Mouse (Mus musculus): Measurements from ENCODE around the gene Vtcn1. TPM values are rescaled to one million over a fixed set of nuclear protein-coding genes. Genes with fewer than 3 reads are reported as not detected.

Vtcn1 gene
- polyA plus RNA-seq, 1 experiment from 2014 or later, result not detected

- Histone ChIP-seq H3K4me2 (ENCODE audit: low read length) (no peak overlapping the region), H3K36me3 (ENCODE audit: control insufficient read depth, insufficient read depth, low read length) (peaks cover 7% of the 10 kb centered on the region), H3K9ac (ENCODE audit: low read depth, low read length) (no peak overlapping the region), H3K9me3 (ENCODE audit: control insufficient read depth, low read length) (no peaks in the 10 kb centered on the region), H3K27me3 (replicated peaks; ENCODE audit: control insufficient read depth, insufficient read depth, low read length) (no peaks in the 10 kb centered on the region), H3K4me1 (ENCODE audit: control insufficient read depth, insufficient read depth, low read depth, low read length) (peaks cover 15% of the 10 kb centered on the region), H3K4me3 (ENCODE audit: low read length) (no peak overlapping the region), H3K27ac (ENCODE audit: low read depth, low read length) (no peak overlapping the region)
- WGBS, result 86% methylated on average over 16 of the region's 16 CpGs
- no peak for ATAC-seq
Observed at GRCm38 (mm10) chr3:100925176-100925575, 99.9 kb downstream of the Vtcn1 start.

- peaks cover 23% of the 10 kb centered on the region for H3K36me3 ChIP-seq (ENCODE audit: control insufficient read depth, insufficient read depth, low read length)
- no peak overlapping the region for H3K27ac ChIP-seq (ENCODE audit: low read depth, low read length)
- no peak overlapping the region for H3K4me2 ChIP-seq (ENCODE audit: low read length)
- no peak for ATAC-seq
- no peaks in the 10 kb centered on the region for H3K27me3 ChIP-seq (replicated peaks; ENCODE audit: control insufficient read depth, insufficient read depth, low read length)
- WGBS, result 95% methylated on average over 23 of the region's 23 CpGs
- no peak overlapping the region for H3K4me3 ChIP-seq (ENCODE audit: low read length)
- no peaks in the 10 kb centered on the region; the same call in 1 of the 2 replicates for H3K4me1 ChIP-seq (ENCODE audit: control insufficient read depth, insufficient read depth, low read depth, low read length)
- H3K9me3 ChIP-seq (ENCODE audit: control insufficient read depth, low read length), result no peaks in the 10 kb centered on the region
- H3K9ac ChIP-seq (ENCODE audit: low read depth, low read length), result no peak overlapping the region
Observed at GRCm38 (mm10) chr3:100931332-100932076, 106.2 kb downstream of the Vtcn1 start.

- no peak overlapping the region for H3K4me3 ChIP-seq (ENCODE audit: low read length)
- no peak overlapping the region for H3K27ac ChIP-seq (ENCODE audit: low read depth, low read length)
- no peaks in the 10 kb centered on the region for H3K9me3 ChIP-seq (ENCODE audit: control insufficient read depth, low read length)
- ATAC-seq, result no peak
- no peak overlapping the region for H3K4me2 ChIP-seq (ENCODE audit: low read length)
- 76% methylated on average over 11 of the region's 11 CpGs for WGBS
- no peaks in the 10 kb centered on the region for H3K4me1 ChIP-seq (ENCODE audit: control insufficient read depth, insufficient read depth, low read depth, low read length)
- H3K36me3 ChIP-seq (ENCODE audit: control insufficient read depth, insufficient read depth, low read length), result peaks cover 23% of the 10 kb centered on the region
- no peak overlapping the region for H3K9ac ChIP-seq (ENCODE audit: low read depth, low read length)
- no peaks in the 10 kb centered on the region for H3K27me3 ChIP-seq (replicated peaks; ENCODE audit: control insufficient read depth, insufficient read depth, low read length)
Observed at GRCm38 (mm10) chr3:100932077-100932944, 107.1 kb downstream of the Vtcn1 start.

GRCm38 (mm10) chr3:100935521-100935920 is 110.3 kb downstream of the Vtcn1 start:
- Histone ChIP-seq H3K4me1 (ENCODE audit: control insufficient read depth, insufficient read depth, low read depth, low read length) (no peaks in the 10 kb centered on the region), H3K9ac (ENCODE audit: low read depth, low read length) (no peak overlapping the region), H3K27me3 (replicated peaks; ENCODE audit: control insufficient read depth, insufficient read depth, low read length) (no peaks in the 10 kb centered on the region), H3K27ac (ENCODE audit: low read depth, low read length) (no peak overlapping the region), H3K4me3 (ENCODE audit: low read length) (no peak overlapping the region), H3K9me3 (ENCODE audit: control insufficient read depth, low read length) (no peaks in the 10 kb centered on the region), H3K36me3 (ENCODE audit: control insufficient read depth, insufficient read depth, low read length) (peaks cover 16% of the 10 kb centered on the region), H3K4me2 (ENCODE audit: low read length) (no peak overlapping the region)
- WGBS, result 94% methylated on average over 6 of the region's 6 CpGs
- no peak for ATAC-seq

GRCm38 (mm10) chr3:100936201-100936600 is 110.9 kb downstream of the Vtcn1 start:
- H3K9ac ChIP-seq (ENCODE audit: low read depth, low read length), result no peak overlapping the region
- ATAC-seq, result no peak
- no peak overlapping the region for H3K4me2 ChIP-seq (ENCODE audit: low read length)
- H3K27me3 ChIP-seq (replicated peaks; ENCODE audit: control insufficient read depth, insufficient read depth, low read length), result no peaks in the 10 kb centered on the region
- WGBS, result 96% methylated on average over 6 of the region's 6 CpGs
- no peaks in the 10 kb centered on the region for H3K4me1 ChIP-seq (ENCODE audit: control insufficient read depth, insufficient read depth, low read depth, low read length)
- no peak overlapping the region for H3K4me3 ChIP-seq (ENCODE audit: low read length)
- peaks cover 14% of the 10 kb centered on the region for H3K36me3 ChIP-seq (ENCODE audit: control insufficient read depth, insufficient read depth, low read length)
- H3K9me3 ChIP-seq (ENCODE audit: control insufficient read depth, low read length), result no peaks in the 10 kb centered on the region
- H3K27ac ChIP-seq (ENCODE audit: low read depth, low read length), result no peak overlapping the region

GRCm38 (mm10) chr3:100938211-100938610 is 113.0 kb downstream of the Vtcn1 start:
- WGBS, result 90% methylated on average over 4 of the region's 4 CpGs
- Histone ChIP-seq H3K9ac (ENCODE audit: low read depth, low read length) (no peak overlapping the region), H3K27ac (ENCODE audit: low read depth, low read length) (no peak overlapping the region), H3K36me3 (ENCODE audit: control insufficient read depth, insufficient read depth, low read length) (peaks cover 2% of the 10 kb centered on the region; the same call in 1 of the 2 replicates), H3K9me3 (ENCODE audit: control insufficient read depth, low read length) (no peaks in the 10 kb centered on the region), H3K4me1 (ENCODE audit: control insufficient read depth, insufficient read depth, low read depth, low read length) (no peaks in the 10 kb centered on the region), H3K4me2 (ENCODE audit: low read length) (no peak overlapping the region), H3K4me3 (ENCODE audit: low read length) (no peak overlapping the region), H3K27me3 (replicated peaks; ENCODE audit: control insufficient read depth, insufficient read depth, low read length) (no peaks in the 10 kb centered on the region)
- ATAC-seq, result no peak

GRCm38 (mm10) chr3:100940496-100941037 is 115.3 kb downstream of the Vtcn1 start:
- Histone ChIP-seq H3K4me1 (ENCODE audit: control insufficient read depth, insufficient read depth, low read depth, low read length) (no peaks in the 10 kb centered on the region), H3K4me2 (ENCODE audit: low read length) (no peak overlapping the region), H3K36me3 (ENCODE audit: control insufficient read depth, insufficient read depth, low read length) (no peaks in the 10 kb centered on the region; the same call in 1 of the 2 replicates), H3K9ac (ENCODE audit: low read depth, low read length) (no peak overlapping the region), H3K4me3 (ENCODE audit: low read length) (no peak overlapping the region), H3K9me3 (ENCODE audit: control insufficient read depth, low read length) (no peaks in the 10 kb centered on the region), H3K27ac (ENCODE audit: low read depth, low read length) (no peak overlapping the region), H3K27me3 (replicated peaks; ENCODE audit: control insufficient read depth, insufficient read depth, low read length) (no peaks in the 10 kb centered on the region)
- no peak for ATAC-seq
- 91% methylated on average over 4 of the region's 4 CpGs for WGBS

Measured in hindbrain, embryonic 16.5 days (tissue).